Mouse (Mus musculus) heart, embryonic 11.5 days (tissue): Measurements from ENCODE around the gene Xylt1. TPM values are rescaled to one million over a fixed set of nuclear protein-coding genes. Genes with fewer than 3 reads are reported as not detected.

Experiments used
- ATAC-seq: fragments of 200-750 bp; cut with Nextera tagmentation; replicated peaks from 2 replicates; pipeline ENCODE4 v1.8.0; 2017; ENCODE audit warnings: moderate library complexity; ENCODE audit not compliant: insufficient number of reproducible peaks, low FRiP score, low TSS enrichment
- H3K27ac ChIP-seq: fragments of 300-500 bp; sonication (generic); 2 replicates; pipeline ENCODE4 v1.5.1; 2014; ENCODE audit warnings: mild to moderate bottlenecking, low read depth, low read length
- H3K27me3 ChIP-seq: fragments of 300-500 bp; sonication (generic); 2 replicates; pipeline ENCODE4 v1.6.1; 2014; ENCODE audit warnings: mild to moderate bottlenecking, low read length, mixed read lengths; ENCODE audit not compliant: control insufficient read depth, insufficient read depth
- H3K36me3 ChIP-seq: fragments of 300-500 bp; sonication (generic); 2 replicates; pipeline ENCODE4 v1.6.1; 2014; ENCODE audit warnings: mild to moderate bottlenecking, low read length, moderate library complexity, mixed read lengths; ENCODE audit not compliant: control insufficient read depth, insufficient read depth
- H3K4me1 ChIP-seq: fragments of 300-500 bp; sonication (generic); 2 replicates; pipeline ENCODE4 v1.6.1; 2014; ENCODE audit warnings: low read length; ENCODE audit not compliant: control insufficient read depth, insufficient read depth
- H3K4me2 ChIP-seq: fragments of 300-500 bp; sonication (generic); 2 replicates; pipeline ENCODE4 v1.6.1; 2014; ENCODE audit warnings: mild to moderate bottlenecking, moderate library complexity
- H3K4me3 ChIP-seq: fragments of 300-500 bp; sonication (generic); 2 replicates; pipeline ENCODE4 v1.5.1; 2014; ENCODE audit warnings: low read depth, low read length
- H3K9ac ChIP-seq: fragments of 300-500 bp; sonication (generic); 2 replicates; pipeline ENCODE4 v1.6.1; 2014; ENCODE audit warnings: mild to moderate bottlenecking, low read depth, low read length, moderate library complexity
- H3K9me3 ChIP-seq: fragments of 300-500 bp; sonication (generic); replicated peaks from 2 replicates; pipeline ENCODE4 v1.6.1; 2016; ENCODE audit warnings: low read length; ENCODE audit not compliant: control insufficient read depth
- WGBS: fragments of 180-500 bp; shearing (Covaris S2); extraction: QIAGEN DNeasy Blood & Tissue Kit; methylation state at CpG from one replicate; pipeline ENCODE4 v1.1.7; 2014; ENCODE audit not compliant: insufficient replicate concordance; 5-methylcytosine and 5-hydroxymethylcytosine counted together
- polyA plus RNA-seq: library from polyadenylated mRNA; unstranded; fragments of >200 nt; fragmentation: Nextera tagmentation; extraction: Ambion mirVana; gene quantifications from 2 replicates; pipeline ENCODE4 v1.2.1, GENCODE M21; 2014

Gene Xylt1
- polyA plus RNA-seq, 1 experiment from 2014 or later: 1.8 TPM

- no peaks in the 10 kb centered on the region for H3K9me3 ChIP-seq
- H3K36me3 ChIP-seq: no peaks in the 10 kb centered on the region
- H3K4me3 ChIP-seq: no peak overlapping the region
- H3K4me2 ChIP-seq: no peak overlapping the region
- H3K27ac ChIP-seq: no peak overlapping the region
- peaks cover 6% of the 10 kb centered on the region for H3K4me1 ChIP-seq
- H3K27me3 ChIP-seq: no peaks in the 10 kb centered on the region
- H3K9ac ChIP-seq: no peak overlapping the region
- 47% methylated on average over 12 of the region's 12 CpGs for WGBS
- ATAC-seq: no peak
These were observed 149.2 kb downstream of the Xylt1 start for GRCm38 (mm10) chr7:117529787-117530655.

GRCm38 (mm10) chr7:117532651-117533050, 151.9 kb downstream of the Xylt1 start:
- peaks cover 6% of the 10 kb centered on the region for H3K4me1 ChIP-seq
- ATAC-seq: no peak
- 55% methylated on average over 3 of the region's 3 CpGs for WGBS
- no peaks in the 10 kb centered on the region for H3K9me3 ChIP-seq
- no peak overlapping the region for H3K4me3 ChIP-seq
- H3K4me2 ChIP-seq: no peak overlapping the region
- H3K9ac ChIP-seq: no peak overlapping the region
- H3K27ac ChIP-seq: no peak overlapping the region
- H3K36me3 ChIP-seq: no peaks in the 10 kb centered on the region
- H3K27me3 ChIP-seq: no peaks in the 10 kb centered on the region

- no peak overlapping the region for H3K4me3 ChIP-seq
- no peaks in the 10 kb centered on the region for H3K36me3 ChIP-seq
- H3K9me3 ChIP-seq: no peaks in the 10 kb centered on the region
- H3K27ac ChIP-seq: no peak overlapping the region
- no peak overlapping the region for H3K4me2 ChIP-seq
- no peak for ATAC-seq
- WGBS: 45% methylated on average over 5 of the region's 5 CpGs
- no peaks in the 10 kb centered on the region for H3K27me3 ChIP-seq
- H3K4me1 ChIP-seq: peaks cover 6% of the 10 kb centered on the region
- no peak overlapping the region for H3K9ac ChIP-seq
These were observed 152.4 kb downstream of the Xylt1 start for GRCm38 (mm10) chr7:117533164-117533563.

- no peak for ATAC-seq
- Histone ChIP-seq H3K4me2 (no peak overlapping the region), H3K27ac (no peak overlapping the region), H3K4me3 (no peak overlapping the region), H3K4me1 (0 out of 2 replicates have a peak, but pooled peaks cover 3% of the 10 kb centered on the region), H3K27me3 (no peaks in the 10 kb centered on the region), H3K9ac (no peak overlapping the region), H3K36me3 (no peaks in the 10 kb centered on the region), H3K9me3 (no peaks in the 10 kb centered on the region)
- WGBS: 66% methylated on average over 5 of the region's 5 CpGs
These were observed 159.2 kb downstream of the Xylt1 start for GRCm38 (mm10) chr7:117539931-117540330.

- 0 out of 2 replicates have a peak, but pooled peaks cover 3% of the 10 kb centered on the region for H3K4me1 ChIP-seq
- WGBS: 46% methylated on average over 5 of the region's 5 CpGs
- H3K36me3 ChIP-seq: no peaks in the 10 kb centered on the region
- ATAC-seq: no peak
- H3K4me2 ChIP-seq: no peak overlapping the region
- H3K27ac ChIP-seq: no peak overlapping the region
- H3K4me3 ChIP-seq: no peak overlapping the region
- no peaks in the 10 kb centered on the region for H3K27me3 ChIP-seq
- H3K9ac ChIP-seq: no peak overlapping the region
- H3K9me3 ChIP-seq: no peaks in the 10 kb centered on the region
These were observed 159.6 kb downstream of the Xylt1 start for GRCm38 (mm10) chr7:117540413-117540812.

GRCm38 (mm10) chr7:117541056-117541455, 160.3 kb downstream of the Xylt1 start:
- 7% methylated on average over 1 of the region's 1 CpGs for WGBS
- H3K4me3 ChIP-seq: no peak overlapping the region
- no peaks in the 10 kb centered on the region for H3K9me3 ChIP-seq
- no peaks in the 10 kb centered on the region for H3K36me3 ChIP-seq
- H3K27me3 ChIP-seq: no peaks in the 10 kb centered on the region
- H3K4me1 ChIP-seq: 0 out of 2 replicates have a peak, but pooled peaks cover 3% of the 10 kb centered on the region
- ATAC-seq: no peak
- H3K9ac ChIP-seq: no peak overlapping the region
- H3K4me2 ChIP-seq: no peak overlapping the region
- H3K27ac ChIP-seq: no peak overlapping the region

GRCm38 (mm10) chr7:117541681-117542080, 160.9 kb downstream of the Xylt1 start:
- 54% methylated on average over 3 of the region's 3 CpGs for WGBS
- no peaks in the 10 kb centered on the region for H3K27me3 ChIP-seq
- no peaks in the 10 kb centered on the region for H3K9me3 ChIP-seq
- H3K9ac ChIP-seq: no peak overlapping the region
- no peak for ATAC-seq
- no peaks in the 10 kb centered on the region for H3K36me3 ChIP-seq
- no peak overlapping the region for H3K4me3 ChIP-seq
- no peak overlapping the region for H3K4me2 ChIP-seq
- H3K4me1 ChIP-seq: 0 out of 2 replicates have a peak, but pooled peaks cover 3% of the 10 kb centered on the region
- H3K27ac ChIP-seq: no peak overlapping the region

GRCm38 (mm10) chr7:117543041-117543440, 162.3 kb downstream of the Xylt1 start:
- Histone ChIP-seq H3K27me3 (no peaks in the 10 kb centered on the region), H3K36me3 (no peaks in the 10 kb centered on the region), H3K4me1 (0 out of 2 replicates have a peak, but pooled peaks cover 3% of the 10 kb centered on the region), H3K9ac (no peak overlapping the region), H3K27ac (no peak overlapping the region), H3K4me3 (no peak overlapping the region), H3K4me2 (no peak overlapping the region), H3K9me3 (no peaks in the 10 kb centered on the region)
- WGBS: 66% methylated on average over 8 of the region's 8 CpGs
- no peak for ATAC-seq

GRCm38 (mm10) chr7:117544126-117544525, 163.3 kb downstream of the Xylt1 start:
- Histone ChIP-seq H3K9me3 (no peaks in the 10 kb centered on the region), H3K4me1 (0 out of 2 replicates have a peak, but pooled peaks cover 3% of the 10 kb centered on the region), H3K4me2 (no peak overlapping the region), H3K36me3 (no peaks in the 10 kb centered on the region), H3K27me3 (no peaks in the 10 kb centered on the region), H3K9ac (no peak overlapping the region), H3K27ac (no peak overlapping the region), H3K4me3 (no peak overlapping the region)
- WGBS: 49% methylated on average over 2 of the region's 2 CpGs
- ATAC-seq: no peak
